Mouse (Mus musculus) olfactory bulb, adult 2 months (tissue): ENCODE results near the gene Kalrn.

Source experiments
- CTCF ChIP-seq: fragments of 200-500 bp; IDR thresholded peaks from 2 replicates; pipeline ENCODE4 v1.5.1; 2012; ENCODE audit warnings: low read depth, mild to moderate bottlenecking, low read length, moderate library complexity; ENCODE audit not compliant: insufficient read depth
- POLR2A ChIP-seq: fragments of 200-500 bp; IDR thresholded peaks from 2 replicates; pipeline ENCODE4 v1.6.1; 2012; ENCODE audit warnings: mild to moderate bottlenecking, low read depth, low read length, moderate library complexity; ENCODE audit not compliant: insufficient read depth

- no peak for TF ChIP-seq CTCF
- no peak for TF ChIP-seq POLR2A
These were observed 248.2 kb downstream of the Kalrn start for GRCm38 (mm10) chr16:34325161-34325560.
